Mouse (Mus musculus) embryonic facial prominence, embryonic 11.5 days (tissue): Measurements from ENCODE around the gene Slc25a43. TPM values are rescaled to one million over a fixed set of nuclear protein-coding genes. Genes with fewer than 3 reads are reported as not detected.

ENCODE experiments used
- ATAC-seq: fragments of 200-750 bp; cut with Nextera tagmentation; replicated peaks from 2 replicates; pipeline ENCODE4 v1.8.0; 2017; ENCODE audit warnings: low read depth; ENCODE audit not compliant: insufficient number of reproducible peaks, low FRiP score, low TSS enrichment
- DNase-seq: peaks from one replicate; pipeline ENCODE4 v3.0.0-alpha.2; 2015; ENCODE audit warnings: low spot score
- H3K27ac ChIP-seq: fragments of 300-500 bp; sonication (generic); replicated peaks from 2 replicates; pipeline ENCODE4 v1.5.1; 2014; ENCODE audit warnings: mild to moderate bottlenecking, low read depth, low read length, control low read depth
- H3K27me3 ChIP-seq: fragments of 300-500 bp; sonication (generic); 2 replicates; pipeline ENCODE4 v1.6.1; 2014; ENCODE audit warnings: mild to moderate bottlenecking, low read length, moderate library complexity, mixed read lengths; ENCODE audit not compliant: control insufficient read depth, insufficient read depth
- H3K36me3 ChIP-seq: fragments of 300-500 bp; sonication (generic); replicated peaks from 2 replicates; pipeline ENCODE4 v1.6.1; 2014; ENCODE audit warnings: low read depth, mild to moderate bottlenecking, low read length, moderate library complexity, mixed read lengths; ENCODE audit not compliant: control insufficient read depth, insufficient read depth
- H3K4me1 ChIP-seq: fragments of 300-500 bp; sonication (generic); 2 replicates; pipeline ENCODE4 v1.6.1; 2014; ENCODE audit warnings: low read length, mixed read lengths; ENCODE audit not compliant: control insufficient read depth, insufficient read depth
- H3K4me2 ChIP-seq: fragments of 300-500 bp; sonication (generic); 2 replicates; pipeline ENCODE4 v1.6.1; 2014; ENCODE audit warnings: low read depth, mild to moderate bottlenecking, control low read depth, low read length, moderate library complexity
- H3K4me3 ChIP-seq: fragments of 300-500 bp; sonication (generic); 2 replicates; pipeline ENCODE4 v1.5.1; 2014; ENCODE audit warnings: low read depth, low read length, control low read depth
- H3K9ac ChIP-seq: fragments of 300-500 bp; sonication (generic); replicated peaks from 2 replicates; pipeline ENCODE4 v1.6.1; 2014; ENCODE audit warnings: mild to moderate bottlenecking, control low read depth, low read length
- H3K9me3 ChIP-seq: fragments of 300-500 bp; sonication (generic); replicated peaks from 2 replicates; pipeline ENCODE4 v1.6.1; 2016; ENCODE audit warnings: mild to moderate bottlenecking, low read length, inconsistent platforms, mixed read lengths; ENCODE audit not compliant: control insufficient read depth
- WGBS: fragments of 180-500 bp; shearing (Covaris S2); extraction: QIAGEN DNeasy Blood & Tissue Kit; methylation state at CpG from one replicate; pipeline ENCODE4 v1.1.7; 2014; 5-methylcytosine and 5-hydroxymethylcytosine counted together
- polyA plus RNA-seq: library from polyadenylated mRNA; unstranded; fragments of >200 nt; fragmentation: Nextera tagmentation; extraction: Ambion mirVana; gene quantifications from 2 replicates; pipeline ENCODE4 v1.2.1, GENCODE M21; 2014

Slc25a43 gene
- polyA plus RNA-seq, 1 experiment from 2014 or later, result 1.00 TPM

GRCm38 (mm10) chrX:36763298-36763933, 20.0 kb downstream of the Slc25a43 start:
- Histone ChIP-seq H3K9me3 (no peaks in the 10 kb centered on the region), H3K4me1 (no peaks in the 10 kb centered on the region), H3K4me2 (no peak overlapping the region), H3K27me3 (no peaks in the 10 kb centered on the region), H3K36me3 (no peaks in the 10 kb centered on the region), H3K27ac (no peak overlapping the region), H3K4me3 (no peak overlapping the region), H3K9ac (no peak overlapping the region)
- ATAC-seq (no peak), DNase-seq (peak; percentile 11)
- 37% methylated on average over 11 of the region's 11 CpGs for WGBS

- WGBS, result 42% methylated on average over 2 of the region's 2 CpGs
- Histone ChIP-seq H3K9ac (no peak overlapping the region), H3K36me3 (no peaks in the 10 kb centered on the region), H3K4me3 (no peak overlapping the region), H3K27me3 (no peaks in the 10 kb centered on the region), H3K4me2 (no peak overlapping the region), H3K4me1 (no peaks in the 10 kb centered on the region), H3K27ac (no peak overlapping the region), H3K9me3 (no peaks in the 10 kb centered on the region)
- ATAC-seq (no peak), DNase-seq (peak; percentile 8)
Measured at GRCm38 (mm10) chrX:36763934-36764317, 20.5 kb downstream of the Slc25a43 start.

- Histone ChIP-seq H3K4me3 (no peak overlapping the region), H3K27me3 (no peaks in the 10 kb centered on the region), H3K9me3 (no peaks in the 10 kb centered on the region), H3K4me2 (no peak overlapping the region), H3K9ac (no peak overlapping the region), H3K27ac (no peak overlapping the region), H3K36me3 (no peaks in the 10 kb centered on the region), H3K4me1 (no peaks in the 10 kb centered on the region)
- 76% methylated on average over 5 of the region's 5 CpGs for WGBS
- no peak for ATAC-seq
- no peak for DNase-seq
Measured at GRCm38 (mm10) chrX:36767386-36767785, 23.9 kb downstream of the Slc25a43 start.

- 66% methylated on average over 6 of the region's 6 CpGs for WGBS
- Histone ChIP-seq H3K36me3 (no peaks in the 10 kb centered on the region), H3K4me3 (no peak overlapping the region), H3K4me2 (no peak overlapping the region), H3K4me1 (no peaks in the 10 kb centered on the region), H3K27ac (no peak overlapping the region), H3K27me3 (no peaks in the 10 kb centered on the region), H3K9me3 (no peaks in the 10 kb centered on the region), H3K9ac (no peak overlapping the region)
- DNase-seq (no peak), ATAC-seq (no peak)
Measured at GRCm38 (mm10) chrX:36772591-36772990, 29.1 kb downstream of the Slc25a43 start.

GRCm38 (mm10) chrX:36775520-36775919, 32.1 kb downstream of the Slc25a43 start:
- no peak overlapping the region for H3K9ac ChIP-seq
- H3K27me3 ChIP-seq, result no peaks in the 10 kb centered on the region
- ATAC-seq (no peak), DNase-seq (no peak)
- H3K4me2 ChIP-seq, result no peak overlapping the region
- WGBS, result 84% methylated on average over 5 of the region's 5 CpGs
- no peaks in the 10 kb centered on the region for H3K4me1 ChIP-seq
- H3K36me3 ChIP-seq, result no peaks in the 10 kb centered on the region
- no peak overlapping the region for H3K4me3 ChIP-seq
- H3K9me3 ChIP-seq, result no peaks in the 10 kb centered on the region
- no peak overlapping the region for H3K27ac ChIP-seq

- no peak overlapping the region for H3K27ac ChIP-seq
- no peaks in the 10 kb centered on the region for H3K9me3 ChIP-seq
- DNase-seq, result no peak
- no peak overlapping the region for H3K9ac ChIP-seq
- H3K27me3 ChIP-seq, result no peaks in the 10 kb centered on the region
- no peak overlapping the region for H3K4me3 ChIP-seq
- no peaks in the 10 kb centered on the region for H3K4me1 ChIP-seq
- no peaks in the 10 kb centered on the region for H3K36me3 ChIP-seq
- 65% methylated on average over 4 of the region's 4 CpGs for WGBS
- no peak for ATAC-seq
- H3K4me2 ChIP-seq, result no peak overlapping the region
Measured at GRCm38 (mm10) chrX:36777694-36778093, 34.2 kb downstream of the Slc25a43 start.

GRCm38 (mm10) chrX:36789360-36789759, 45.9 kb downstream of the Slc25a43 start:
- DNase-seq (no peak), ATAC-seq (no peak)
- Histone ChIP-seq H3K4me1 (no peaks in the 10 kb centered on the region), H3K4me3 (no peak overlapping the region), H3K9ac (no peak overlapping the region), H3K27me3 (no peaks in the 10 kb centered on the region), H3K9me3 (no peaks in the 10 kb centered on the region), H3K36me3 (no peaks in the 10 kb centered on the region), H3K4me2 (no peak overlapping the region), H3K27ac (no peak overlapping the region)
- 55% methylated on average over 4 of the region's 4 CpGs for WGBS

- Histone ChIP-seq H3K36me3 (no peaks in the 10 kb centered on the region), H3K27ac (no peak overlapping the region), H3K4me3 (no peak overlapping the region), H3K9ac (no peak overlapping the region), H3K4me1 (no peaks in the 10 kb centered on the region), H3K4me2 (no peak overlapping the region), H3K9me3 (no peaks in the 10 kb centered on the region), H3K27me3 (no peaks in the 10 kb centered on the region)
- 63% methylated on average over 5 of the region's 5 CpGs for WGBS
- DNase-seq (no peak), ATAC-seq (no peak)
Measured at GRCm38 (mm10) chrX:36794571-36794970, 51.1 kb downstream of the Slc25a43 start.
